Mouse (Mus musculus) hindbrain, embryonic 14.5 days (tissue): ENCODE results near the gene Zfp740. TPM values are rescaled to one million over a fixed set of nuclear protein-coding genes. Genes with fewer than 3 reads are reported as not detected.

Experiments
- ATAC-seq: fragments of 200-750 bp; cut with Nextera tagmentation; 2 replicates; pipeline ENCODE4 v1.8.0; 2017; ENCODE audit warnings: moderate number of reproducible peaks, mild to moderate bottlenecking, moderate TSS enrichment, moderate library complexity; ENCODE audit not compliant: low FRiP score
- DNase-seq: peaks from one replicate; pipeline ENCODE4 v3.0.0-alpha.2; 2015; ENCODE audit warnings: low spot score
- H3K27ac ChIP-seq: fragments of 300-500 bp; sonication (generic); 2 replicates; pipeline ENCODE4 v1.5.1; 2014; ENCODE audit warnings: mild to moderate bottlenecking, moderate library complexity
- H3K27me3 ChIP-seq: fragments of 300-500 bp; sonication (generic); 2 replicates; pipeline ENCODE4 v1.6.1; 2014; ENCODE audit warnings: mild to moderate bottlenecking, low read length, mixed read lengths; ENCODE audit not compliant: control insufficient read depth, insufficient read depth
- H3K36me3 ChIP-seq: fragments of 300-500 bp; sonication (generic); replicated peaks from 2 replicates; pipeline ENCODE4 v1.6.1; 2014; ENCODE audit not compliant: control insufficient read depth, insufficient read depth
- H3K4me1 ChIP-seq: fragments of 300-500 bp; sonication (generic); replicated peaks from 2 replicates; pipeline ENCODE4 v1.6.1; 2014; ENCODE audit warnings: antibody characterized with exemption, low read length, mixed read lengths; ENCODE audit not compliant: control insufficient read depth, insufficient read depth
- H3K4me2 ChIP-seq: fragments of 300-500 bp; sonication (generic); replicated peaks from 2 replicates; pipeline ENCODE4 v1.6.1; 2014; ENCODE audit warnings: mild to moderate bottlenecking, moderate library complexity
- H3K4me3 ChIP-seq: fragments of 300-500 bp; sonication (generic); replicated peaks from 2 replicates; pipeline ENCODE4 v1.5.1; 2014; ENCODE audit warnings: mild to moderate bottlenecking, low read length
- H3K9ac ChIP-seq: fragments of 300-500 bp; sonication (generic); 2 replicates; pipeline ENCODE4 v1.6.1; 2014
- H3K9me3 ChIP-seq: fragments of 300-500 bp; sonication (generic); 2 replicates; pipeline ENCODE4 v1.6.1; 2016; ENCODE audit warnings: low read length; ENCODE audit not compliant: control insufficient read depth
- whole genome bisulfite sequencing: fragments of 180-500 bp; shearing (Covaris S2); extraction: QIAGEN DNeasy Blood & Tissue Kit; methylation state at CpG from one replicate; pipeline ENCODE4 v1.1.7; 2014; 5-methylcytosine and 5-hydroxymethylcytosine counted together
- polyA plus RNA-seq: library from polyadenylated mRNA; unstranded; fragments of >200 nt; fragmentation: Nextera tagmentation; extraction: Ambion mirVana; gene quantifications from 2 replicates; pipeline ENCODE4 v1.2.1, GENCODE M21; 2014

Gene Zfp740
- polyA plus RNA-seq, 1 experiment from 2014 or later = 45.4 TPM

DNA sequence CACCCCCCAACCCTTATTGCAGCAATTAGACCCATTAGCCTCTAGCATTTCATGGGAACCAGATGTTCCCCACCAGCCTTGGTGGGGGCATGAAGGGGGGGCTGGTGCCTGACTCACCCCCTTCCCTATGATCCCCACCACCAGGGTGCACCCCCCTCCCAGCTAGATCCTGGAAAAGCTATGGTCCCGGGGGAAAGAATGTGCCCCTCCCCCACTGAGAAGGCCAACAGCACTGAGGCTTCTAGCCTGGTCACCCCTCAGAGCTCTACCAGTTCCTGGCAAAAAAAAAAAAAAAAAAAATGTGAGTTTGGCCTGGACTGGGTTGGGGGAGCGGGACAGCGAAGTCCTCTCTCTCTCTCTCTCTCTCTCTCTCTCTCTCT lies 45.8 kb downstream of the Zfp740 start:
- Histone ChIP-seq H3K36me3 (no peaks in the 10 kb centered on the region), H3K4me2 (peak overlapping the region; percentile 30), H3K27me3 (peaks cover 56% of the 10 kb centered on the region), H3K4me1 (peaks cover 31% of the 10 kb centered on the region; the same call in 1 of the 2 replicates), H3K27ac (no peak overlapping the region), H3K9ac (no peak overlapping the region), H3K4me3 (no peak overlapping the region), H3K9me3 (no peaks in the 10 kb centered on the region)
- WGBS = 12% methylated on average over 2 of the region's 3 CpGs
- ATAC-seq = no peak
- no peak for DNase-seq

DNA sequence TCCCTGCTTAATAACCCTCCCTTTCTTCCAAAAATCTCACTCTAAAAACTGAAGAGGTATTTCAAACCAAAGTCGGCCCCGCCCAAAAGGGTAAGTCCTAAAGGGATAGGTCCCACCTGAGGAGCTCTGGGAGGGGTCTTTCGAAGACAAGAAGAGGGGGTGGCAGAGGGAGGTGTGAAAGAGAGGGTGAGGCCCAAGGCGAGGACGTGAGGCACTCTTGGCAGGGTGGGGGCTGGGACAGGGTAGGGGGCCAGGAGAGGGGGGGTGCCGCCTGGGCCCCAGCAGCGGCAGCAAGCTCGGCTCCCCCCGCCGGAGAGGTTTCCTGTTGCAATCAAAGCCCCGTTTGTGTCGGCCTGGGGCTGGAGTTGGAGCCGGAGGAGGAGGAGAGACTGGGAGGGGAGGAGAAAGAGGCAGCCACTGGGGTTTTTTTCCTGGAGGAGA lies 46.2 kb downstream of the Zfp740 start:
- no peak overlapping the region for H3K9ac ChIP-seq
- H3K4me1 ChIP-seq = peaks cover 29% of the 10 kb centered on the region; the same call in 1 of the 2 replicates
- H3K4me2 ChIP-seq = peak overlapping the region; percentile 30
- H3K9me3 ChIP-seq = no peaks in the 10 kb centered on the region
- DNase-seq = no peak
- no peak overlapping the region for H3K4me3 ChIP-seq
- H3K36me3 ChIP-seq = no peaks in the 10 kb centered on the region
- H3K27ac ChIP-seq = peak overlapping the region; percentile 6; the same call in 1 of the 2 replicates
- WGBS = 2% methylated on average over 13 of the region's 13 CpGs
- peaks cover 51% of the 10 kb centered on the region for H3K27me3 ChIP-seq
- ATAC-seq = no peak

GRCm38 (mm10) chr15:102249967-102250366 lies 46.9 kb downstream of the Zfp740 start:
- H3K4me2 ChIP-seq = peak overlapping the region; percentile 30; the same call in 1 of the 2 replicates
- peaks cover 22% of the 10 kb centered on the region; the same call in 1 of the 2 replicates for H3K4me1 ChIP-seq
- WGBS = 50% methylated on average over 9 of the region's 9 CpGs
- peaks cover 47% of the 10 kb centered on the region for H3K27me3 ChIP-seq
- no peaks in the 10 kb centered on the region for H3K36me3 ChIP-seq
- H3K9me3 ChIP-seq = no peaks in the 10 kb centered on the region
- H3K27ac ChIP-seq = peak overlapping the region; percentile 6; the same call in 1 of the 2 replicates
- no peak overlapping the region for H3K4me3 ChIP-seq
- H3K9ac ChIP-seq = no peak overlapping the region
- DNase-seq = no peak
- ATAC-seq = no peak

GRCm38 (mm10) chr15:102250521-102250920 lies 47.5 kb downstream of the Zfp740 start:
- no peak overlapping the region for H3K27ac ChIP-seq
- no peak for ATAC-seq
- peaks cover 16% of the 10 kb centered on the region; the same call in 1 of the 2 replicates for H3K4me1 ChIP-seq
- no peak for DNase-seq
- H3K4me2 ChIP-seq = no peak overlapping the region
- H3K9ac ChIP-seq = no peak overlapping the region
- no peaks in the 10 kb centered on the region for H3K9me3 ChIP-seq
- H3K36me3 ChIP-seq = no peaks in the 10 kb centered on the region
- peaks cover 48% of the 10 kb centered on the region for H3K27me3 ChIP-seq
- WGBS = 56% methylated on average over 5 of the region's 5 CpGs
- H3K4me3 ChIP-seq = no peak overlapping the region

- H3K36me3 ChIP-seq = no peaks in the 10 kb centered on the region
- H3K27ac ChIP-seq = no peak overlapping the region
- 53% methylated on average over 14 of the region's 14 CpGs for WGBS
- DNase-seq (no peak), ATAC-seq (no peak)
- H3K9me3 ChIP-seq = no peaks in the 10 kb centered on the region
- H3K4me2 ChIP-seq = no peak overlapping the region
- H3K4me1 ChIP-seq = 0 out of 2 replicates have a peak, but pooled peaks cover 3% of the 10 kb centered on the region
- H3K27me3 ChIP-seq = peaks cover 53% of the 10 kb centered on the region
- H3K9ac ChIP-seq = no peak overlapping the region
- no peak overlapping the region; the same call in 1 of the 2 replicates for H3K4me3 ChIP-seq
Measured at GRCm38 (mm10) chr15:102255547-102256255, 52.7 kb downstream of the Zfp740 start.

DNA sequence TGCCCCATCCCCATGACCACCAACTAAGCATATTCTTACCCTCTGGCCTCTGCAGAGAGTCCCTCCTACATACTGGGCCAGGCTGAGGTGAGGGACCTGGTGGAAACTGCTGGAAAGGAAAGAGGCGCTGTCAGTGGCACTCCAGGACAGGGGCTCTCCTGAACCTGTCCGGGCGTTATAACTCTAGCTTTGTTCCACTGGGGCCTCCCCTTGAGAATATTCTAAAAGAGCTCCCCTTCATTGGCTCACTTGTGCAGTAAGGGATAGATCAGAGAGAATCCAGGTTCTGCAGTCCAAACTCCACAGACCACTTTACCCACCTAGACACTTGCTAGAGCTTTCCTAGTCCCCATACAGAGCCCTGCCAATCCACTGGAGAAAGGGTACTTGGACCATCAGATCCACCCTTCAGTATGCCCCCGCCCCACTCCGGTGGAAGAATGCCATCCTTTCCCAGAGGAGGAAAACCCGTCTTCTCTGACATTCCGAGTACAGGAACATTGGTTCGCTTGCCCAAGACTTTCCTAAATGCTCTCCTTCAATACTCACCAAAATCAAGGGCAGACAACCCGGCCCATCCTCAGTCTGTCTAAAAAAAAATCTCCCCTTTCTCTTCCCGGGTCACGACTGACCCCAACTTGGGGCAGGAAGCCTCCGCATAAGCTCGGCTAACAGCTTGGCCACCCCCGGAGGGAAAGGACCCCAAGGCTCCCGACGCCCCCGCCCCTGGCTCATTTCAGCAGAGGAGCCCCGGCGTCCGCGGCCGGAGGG lies 53.6 kb downstream of the Zfp740 start:
- peak overlapping the region; percentile 4; the same call in 1 of the 2 replicates for H3K27ac ChIP-seq
- H3K4me1 ChIP-seq = 0 out of 2 replicates have a peak, but pooled peaks cover 3% of the 10 kb centered on the region
- no peaks in the 10 kb centered on the region for H3K36me3 ChIP-seq
- no peaks in the 10 kb centered on the region for H3K9me3 ChIP-seq
- H3K4me2 ChIP-seq = peak overlapping the region; percentile 83
- H3K9ac ChIP-seq = peak overlapping the region; percentile 65
- WGBS = 8% methylated on average over 22 of the region's 22 CpGs
- H3K27me3 ChIP-seq = peaks cover 50% of the 10 kb centered on the region
- peak overlapping the region; percentile 52 for H3K4me3 ChIP-seq
- no peak for DNase-seq
- no peak for ATAC-seq

- Histone ChIP-seq H3K9ac (peak within 1 kb of the TSS; percentile 65), H3K27me3 (peaks cover 48% of the 10 kb centered on the region), H3K4me1 (0 out of 2 replicates have a peak, but pooled peaks cover 3% of the 10 kb centered on the region), H3K27ac (peak within 1 kb of the TSS; percentile 4; the same call in 1 of the 2 replicates), H3K9me3 (no peaks in the 10 kb centered on the region), H3K36me3 (no peaks in the 10 kb centered on the region), H3K4me2 (peak within 1 kb of the TSS; percentile 83), H3K4me3 (peak within 1 kb of the TSS; percentile 52)
- 2% methylated on average over 37 of the region's 46 CpGs for WGBS
- ATAC-seq (0 out of 2 replicates have a peak, but pooled peaks have one; percentile 37), DNase-seq (no peak)
Measured at GRCm38 (mm10) chr15:102257202-102258075, 54.4 kb downstream of the Zfp740 start, which contains the start of gene Rarg. Gene Rarg (minus strand): TSS chr15:102257517.

GRCm38 (mm10) chr15:102258076-102258470 lies 55.0 kb downstream of the Zfp740 start:
- Histone ChIP-seq H3K27ac (no peak overlapping the region), H3K4me1 (0 out of 2 replicates have a peak, but pooled peaks cover 3% of the 10 kb centered on the region), H3K4me2 (peak overlapping the region; percentile 83), H3K9me3 (no peaks in the 10 kb centered on the region), H3K36me3 (no peaks in the 10 kb centered on the region), H3K27me3 (peaks cover 43% of the 10 kb centered on the region), H3K9ac (no peak overlapping the region), H3K4me3 (peak overlapping the region; percentile 52; the same call in 1 of the 2 replicates)
- DNase-seq (no peak), ATAC-seq (no peak)
- 7% methylated on average over 12 of the region's 12 CpGs for WGBS
